Mouse (Mus musculus): ENCODE results near the gene Scarb1.

DNA sequence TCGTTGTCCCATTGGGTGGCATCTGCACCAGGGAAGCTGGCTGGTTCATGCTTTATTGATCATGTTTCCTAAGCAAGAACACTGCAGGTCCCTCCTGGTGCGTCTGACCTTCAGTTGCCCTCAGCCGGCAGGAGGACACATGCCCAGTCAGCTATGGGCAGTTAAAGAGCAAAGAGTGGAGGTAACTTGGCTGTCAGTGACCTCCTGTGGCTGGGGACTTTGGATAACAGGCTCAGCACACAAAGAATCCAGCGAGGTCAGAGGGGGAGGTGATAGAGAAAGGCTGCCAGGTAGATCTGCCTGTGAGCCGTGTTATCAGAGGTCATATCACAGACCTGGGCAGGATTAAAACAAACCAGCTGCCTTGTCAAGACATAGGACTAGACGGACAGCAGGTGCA is 91.7 kb downstream of the Scarb1 start:
- TF ChIP-seq POLR2A (IDR thresholded peaks at IDR 0.05; ENCODE audit: insufficient read depth, low read depth, low read length) (no peak), CTCF (IDR thresholded peaks at IDR 0.05; ENCODE audit: insufficient read depth, low read depth, low read length) (no peak)

Data from olfactory bulb, adult 2 months (tissue).